Mouse (Mus musculus): ENCODE results near the gene Morc2a. TPM values are rescaled to one million over a fixed set of nuclear protein-coding genes. Genes with fewer than 3 reads are reported as not detected.
A peak's percentile ranks its signal among the peaks of the same experiment; 100 is the strongest.

The Morc2a gene
- polyA plus RNA-seq, 1 experiment: 28.2 TPM

- Histone ChIP-seq H3ac (ENCODE audit: control insufficient read depth, insufficient read length) (no peak overlapping the region), H3K79me2 (ENCODE audit: control insufficient read depth, insufficient read depth) (no peaks in the 10 kb centered on the region), H3K27me3 (ENCODE audit: control insufficient read depth, insufficient read depth, insufficient read length) (peaks cover 8% of the 10 kb centered on the region), H3K36me3 (ENCODE audit: control insufficient read depth, insufficient read depth) (no peaks in the 10 kb centered on the region), H3K4me3 (no peak overlapping the region), H3K4me2 (ENCODE audit: low read depth) (no peak overlapping the region)
- TF ChIP-seq REST (IDR thresholded peaks at IDR 0.05; ENCODE audit: insufficient read depth, insufficient read length) (no peak), USF1 (IDR thresholded peaks at IDR 0.05; ENCODE audit: low read depth) (no peak), MYOG (IDR thresholded peaks at IDR 0.05; ENCODE audit: control insufficient read depth in 1 of 3, insufficient read depth in 1 of 3, insufficient read length in 2 of 3, low read depth in 2 of 3) (no peak), POLR2AphosphoS2 (IDR thresholded peaks at IDR 0.05; ENCODE audit: insufficient read length, low read depth) (no peak), POLR2A (IDR thresholded peaks at IDR 0.05; ENCODE audit: insufficient read length, low read depth) (no peak), TCF12 (IDR thresholded peaks at IDR 0.05; ENCODE audit: insufficient read depth, poor library complexity, severe bottlenecking) (no peak), E2F4 (IDR thresholded peaks at IDR 0.05; ENCODE audit: insufficient read depth) (no peak), MYOD1 (IDR thresholded peaks at IDR 0.05; ENCODE audit: control insufficient read depth in 1 of 3, insufficient read length in 2 of 3, low read depth in 2 of 3) (no peak), MAX (IDR thresholded peaks at IDR 0.05; ENCODE audit: low read depth) (no peak), SRF (IDR thresholded peaks at IDR 0.05; ENCODE audit: control insufficient read depth, insufficient read length, low read depth) (no peak), CEBPB (IDR thresholded peaks at IDR 0.05; ENCODE audit: insufficient read depth, poor library complexity, severe bottlenecking) (no peak), TCF3 (IDR thresholded peaks at IDR 0.05; ENCODE audit: insufficient read length, low read depth) (no peak)
Observed at GRCm38 (mm10) chr11:3724726-3725125, 75.7 kb downstream of the Morc2a start.

DNA sequence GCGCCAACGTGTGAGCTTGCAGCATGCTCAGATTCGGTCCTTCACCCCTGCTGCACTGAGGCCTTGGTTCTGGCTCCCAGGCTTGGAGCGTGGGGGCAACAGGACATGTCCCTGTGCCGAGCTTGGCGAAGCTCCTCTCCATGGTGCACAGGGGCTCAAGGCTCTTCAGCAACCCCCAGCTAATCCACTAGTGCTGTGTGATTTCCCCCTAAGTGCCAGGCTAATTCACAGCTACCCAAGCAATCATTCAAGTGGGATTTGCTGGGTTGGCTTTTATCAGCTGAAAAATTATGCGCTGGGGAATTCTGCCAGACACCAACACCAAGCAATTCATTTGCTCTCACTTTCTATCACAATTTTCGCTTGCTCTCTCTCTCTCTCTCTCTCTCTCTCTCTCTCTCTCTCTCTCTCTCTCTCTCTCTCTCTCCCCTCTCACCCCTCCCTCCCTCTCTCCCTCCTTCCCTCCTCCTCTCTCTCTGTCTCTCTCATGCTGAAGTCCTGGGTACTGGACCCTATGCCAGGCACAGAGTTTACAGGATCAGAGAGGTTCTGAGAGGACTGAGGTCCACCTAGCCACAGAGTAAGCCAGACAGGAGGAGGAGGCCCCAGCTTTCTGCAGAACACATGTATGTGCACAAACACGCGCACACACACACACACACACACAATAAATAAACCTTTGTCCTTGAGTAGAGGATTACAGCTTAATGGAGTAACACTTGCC is 76.5 kb downstream of the Morc2a start:
- Histone ChIP-seq H3K36me3 (ENCODE audit: control insufficient read depth, insufficient read depth) (no peaks in the 10 kb centered on the region), H3K27me3 (ENCODE audit: control insufficient read depth, insufficient read depth, insufficient read length) (peaks cover 8% of the 10 kb centered on the region), H3K4me2 (ENCODE audit: low read depth) (no peak overlapping the region), H3ac (ENCODE audit: control insufficient read depth, insufficient read length) (no peak overlapping the region), H3K79me2 (ENCODE audit: control insufficient read depth, insufficient read depth) (no peaks in the 10 kb centered on the region), H3K4me3 (no peak overlapping the region)
- TF ChIP-seq MAX (IDR thresholded peaks at IDR 0.05; ENCODE audit: low read depth) (no peak), MYOG (IDR thresholded peaks at IDR 0.05; ENCODE audit: control insufficient read depth in 1 of 3, insufficient read depth in 1 of 3, insufficient read length in 2 of 3, low read depth in 2 of 3) (no peak), TCF12 (IDR thresholded peaks at IDR 0.05; ENCODE audit: insufficient read depth, poor library complexity, severe bottlenecking) (no peak), E2F4 (IDR thresholded peaks at IDR 0.05; ENCODE audit: insufficient read depth) (no peak), SRF (IDR thresholded peaks at IDR 0.05; ENCODE audit: control insufficient read depth, insufficient read length, low read depth) (no peak), CEBPB (IDR thresholded peaks at IDR 0.05; ENCODE audit: insufficient read depth, poor library complexity, severe bottlenecking) (no peak), USF1 (IDR thresholded peaks at IDR 0.05; ENCODE audit: low read depth) (no peak)

GRCm38 (mm10) chr11:3727438-3728105 is 78.6 kb downstream of the Morc2a start:
- Histone ChIP-seq H3K27me3 (ENCODE audit: control insufficient read depth, insufficient read depth, insufficient read length) (peaks cover 8% of the 10 kb centered on the region), H3ac (ENCODE audit: control insufficient read depth, insufficient read length) (no peak overlapping the region), H3K4me2 (ENCODE audit: low read depth) (no peak overlapping the region), H3K79me2 (ENCODE audit: control insufficient read depth, insufficient read depth) (no peaks in the 10 kb centered on the region), H3K36me3 (ENCODE audit: control insufficient read depth, insufficient read depth) (no peaks in the 10 kb centered on the region), H3K4me3 (no peak overlapping the region)
- no peak for TF ChIP-seq SRF (IDR thresholded peaks at IDR 0.05; ENCODE audit: control insufficient read depth, insufficient read length, low read depth)
- no peak for TF ChIP-seq MAX (IDR thresholded peaks at IDR 0.05; ENCODE audit: low read depth)
- TF ChIP-seq MYOD1 (IDR thresholded peaks at IDR 0.05; ENCODE audit: control insufficient read depth in 1 of 3, insufficient read length in 2 of 3, low read depth in 2 of 3): peak in 1 of 3 experiments; percentile 22
- TF ChIP-seq E2F4 (IDR thresholded peaks at IDR 0.05; ENCODE audit: insufficient read depth): no peak
- TF ChIP-seq TCF12 (IDR thresholded peaks at IDR 0.05; ENCODE audit: insufficient read depth, poor library complexity, severe bottlenecking): no peak
- TF ChIP-seq TCF3 (IDR thresholded peaks at IDR 0.05; ENCODE audit: insufficient read length, low read depth): no peak

DNA sequence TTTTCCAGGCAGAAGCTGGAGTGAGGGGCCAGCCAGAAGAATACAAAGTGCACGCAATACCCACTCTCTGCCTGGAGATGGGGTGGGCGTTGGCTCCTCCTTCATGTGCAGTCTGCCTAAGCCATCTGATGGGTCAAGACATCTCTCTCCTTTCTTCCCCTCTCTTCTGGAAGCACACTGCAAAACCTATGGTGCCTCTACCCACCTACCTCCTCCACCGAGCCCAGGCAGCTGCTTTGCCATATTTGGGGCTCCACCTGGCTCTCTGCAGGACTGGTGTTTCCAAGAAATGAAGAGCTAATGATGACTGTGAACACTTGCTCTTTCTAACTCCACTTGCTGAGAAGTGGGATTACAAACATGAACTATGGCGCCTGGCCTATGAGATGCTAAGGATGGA is 82.5 kb downstream of the Morc2a start:
- H3K36me3 ChIP-seq (ENCODE audit: control insufficient read depth, insufficient read depth): no peaks in the 10 kb centered on the region
- no peak overlapping the region for H3ac ChIP-seq (ENCODE audit: control insufficient read depth, insufficient read length)
- TF ChIP-seq POLR2A (IDR thresholded peaks at IDR 0.05; ENCODE audit: insufficient read length, low read depth) (no peak), MAX (IDR thresholded peaks at IDR 0.05; ENCODE audit: low read depth) (no peak), TCF3 (IDR thresholded peaks at IDR 0.05; ENCODE audit: insufficient read length, low read depth) (no peak), E2F4 (IDR thresholded peaks at IDR 0.05; ENCODE audit: insufficient read depth) (no peak), USF1 (IDR thresholded peaks at IDR 0.05; ENCODE audit: low read depth) (no peak), POLR2AphosphoS2 (IDR thresholded peaks at IDR 0.05; ENCODE audit: insufficient read length, low read depth) (no peak), CEBPB (IDR thresholded peaks at IDR 0.05; ENCODE audit: insufficient read depth, poor library complexity, severe bottlenecking) (no peak), MYOG (IDR thresholded peaks at IDR 0.05; ENCODE audit: control insufficient read depth in 1 of 3, insufficient read depth in 1 of 3, insufficient read length in 2 of 3, low read depth in 2 of 3) (no peak), TCF12 (IDR thresholded peaks at IDR 0.05; ENCODE audit: insufficient read depth, poor library complexity, severe bottlenecking) (no peak), MYOD1 (IDR thresholded peaks at IDR 0.05; ENCODE audit: control insufficient read depth in 1 of 3, insufficient read length in 2 of 3, low read depth in 2 of 3) (no peak), REST (IDR thresholded peaks at IDR 0.05; ENCODE audit: insufficient read depth, insufficient read length) (no peak), SRF (IDR thresholded peaks at IDR 0.05; ENCODE audit: control insufficient read depth, insufficient read length, low read depth) (no peak)
- no peak overlapping the region for H3K4me3 ChIP-seq
- no peak overlapping the region for H3K4me2 ChIP-seq (ENCODE audit: low read depth)
- H3K79me2 ChIP-seq (ENCODE audit: control insufficient read depth, insufficient read depth): no peaks in the 10 kb centered on the region
- H3K27me3 ChIP-seq (ENCODE audit: control insufficient read depth, insufficient read depth, insufficient read length): peaks cover under 1% of the 10 kb centered on the region

Measured in myocyte (in vitro differentiated cells).